Mouse (Mus musculus) G1E (cell line): ENCODE measurements at regions not wholly inside any gene's neighbourhood (a gene's known extent, or its start where the extent isn't known, plus 50 kb on each side); places are given as distances from the start of the nearest gene placed in this dataset.

Experiments
- CTCF ChIP-seq: IDR thresholded peaks from 2 replicates; pipeline ENCODE4 v1.5.1; 2012; ENCODE audit warnings: low read depth, low read length, inconsistent platforms, mixed read lengths
- GATA1 ChIP-seq: IDR thresholded peaks from 2 replicates; pipeline ENCODE4 v1.6.1; 2012; ENCODE audit warnings: borderline replicate concordance, low read length, inconsistent platforms, mixed read lengths
- GATA2 ChIP-seq: IDR thresholded peaks from 2 replicates; pipeline ENCODE4 v1.6.1; 2012; ENCODE audit warnings: low read depth, low read length, inconsistent platforms, borderline replicate concordance
- TAL1 ChIP-seq: conservative IDR thresholded peaks from 2 replicates; pipeline ENCODE4 v1.6.1; 2012; ENCODE audit warnings: low read depth, low read length, inconsistent platforms, mixed read lengths

DNA sequence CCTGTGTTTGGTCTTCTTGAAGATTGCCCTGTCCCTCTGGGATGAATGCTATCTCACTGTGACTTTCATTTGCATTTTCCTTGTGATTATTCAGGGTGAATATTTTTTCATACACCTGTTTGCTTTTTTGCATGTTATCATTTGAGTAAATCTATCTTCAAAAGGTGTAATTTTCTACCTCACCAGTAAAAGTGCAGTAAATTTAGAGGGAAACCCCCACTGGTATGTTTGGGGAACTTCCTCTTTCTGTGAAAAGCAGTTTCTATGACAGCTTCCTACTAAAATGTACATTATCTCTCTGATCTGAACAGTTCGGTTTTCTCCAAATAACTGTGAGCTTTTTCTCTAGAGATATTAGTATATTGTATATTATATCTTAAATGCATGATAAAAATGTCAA, 1185.4 kb upstream of the Zeb2 start:
- TF ChIP-seq CTCF: no peak
- TF ChIP-seq TAL1: no peak
- TF ChIP-seq GATA1: no peak
- TF ChIP-seq GATA2: no peak
